ENCODE assay signal across 16 mouse cellular contexts in the genomic region with DNA sequence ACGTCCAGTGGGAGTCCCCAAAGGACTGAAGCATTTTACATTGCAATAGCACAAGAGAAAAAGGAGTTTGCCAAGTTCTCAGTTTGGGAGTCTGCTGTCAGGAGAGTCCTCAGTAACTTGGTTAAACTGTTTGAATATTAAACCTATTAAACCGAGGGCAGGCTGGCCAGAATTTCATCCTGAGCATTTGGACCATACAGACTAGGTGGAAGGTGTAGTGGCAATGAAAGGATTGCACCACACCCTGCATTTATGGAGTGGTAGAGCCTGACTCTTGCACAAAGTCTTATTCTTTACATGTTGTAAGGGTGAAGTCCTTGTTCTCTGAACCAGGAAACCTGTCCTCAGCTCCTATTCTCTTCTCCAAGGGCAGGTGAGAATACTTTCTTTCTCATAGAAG. TPM values are rescaled to one million over a fixed set of nuclear protein-coding genes. Genes with fewer than 3 reads are reported as not detected.
DNase-seq lines count a peak whose midpoint lies in the region; ATAC-seq and TF ChIP-seq lines count a peak whose summit lies in the region.
"Had no signal": no experiment of that assay in that cellular context is flagged by ENCODE, and none has a peak within 500 bp of the region (broad histone marks: within the 10 kb centered on the region; RNA-seq: fewer than 3 reads in every experiment).

No protein-coding gene starts in this region.

- H3K4me2 ChIP-seq in lung, embryonic 16.5 days (ENCODE audit: low read depth, low read length): no peak overlapping the region
- H3K4me2 ChIP-seq in liver, embryonic 13.5 days: no peak overlapping the region
- no peak overlapping the region for H3K4me2 ChIP-seq in forebrain, postnatal 0 days (ENCODE audit: low read depth)
- H3K4me2 ChIP-seq: embryonic facial prominence, embryonic 12.5 days; limb, embryonic 12.5 days had no signal

- H3K79me2 ChIP-seq in heart, adult 2 months (replicated peaks; ENCODE audit: control insufficient read depth, insufficient read depth, low read length): no peaks in the 10 kb centered on the region

- no peaks in the 10 kb centered on the region for H3K36me3 ChIP-seq in lung, embryonic 16.5 days (ENCODE audit: control insufficient read depth, insufficient read depth, low read length)
- no peaks in the 10 kb centered on the region for H3K36me3 ChIP-seq in liver, embryonic 13.5 days
- H3K36me3 ChIP-seq in forebrain, postnatal 0 days (ENCODE audit: insufficient read depth): no peaks in the 10 kb centered on the region
- H3K36me3 ChIP-seq in heart, adult 2 months (ENCODE audit: control insufficient read depth, insufficient read depth, low read length): peaks cover 8% of the 10 kb centered on the region
- H3K36me3 ChIP-seq: embryonic facial prominence, embryonic 12.5 days; forebrain, embryonic 10.5 days; limb, embryonic 12.5 days had no signal

- no peaks in the 10 kb centered on the region for H3K9me3 ChIP-seq in lung, embryonic 16.5 days (ENCODE audit: control insufficient read depth, low read length)
- H3K9me3 ChIP-seq in liver, embryonic 13.5 days (replicated peaks): no peaks in the 10 kb centered on the region
- no peaks in the 10 kb centered on the region for H3K9me3 ChIP-seq in forebrain, postnatal 0 days (ENCODE audit: low read length)
- H3K9me3 ChIP-seq: embryonic facial prominence, embryonic 12.5 days; forebrain, embryonic 10.5 days; limb, embryonic 12.5 days had no signal

- no peak overlapping the region; the same call in 1 of the 2 replicates for H3K9ac ChIP-seq in lung, embryonic 16.5 days (ENCODE audit: low read length)
- no peak overlapping the region for H3K9ac ChIP-seq in liver, embryonic 13.5 days
- H3K9ac ChIP-seq in forebrain, postnatal 0 days: no peak overlapping the region
- H3K9ac ChIP-seq in heart, adult 2 months (ENCODE audit: low read depth, low read length): no peak overlapping the region
- H3K9ac ChIP-seq: embryonic facial prominence, embryonic 12.5 days; limb, embryonic 12.5 days had no signal

- no peak overlapping the region for H3K4me3 ChIP-seq in lung, embryonic 16.5 days (ENCODE audit: low read length)
- no peak overlapping the region for H3K4me3 ChIP-seq in lung, adult 2 months (replicated peaks; ENCODE audit: extremely low read depth, low read depth, low read length)
- H3K4me3 ChIP-seq in liver, embryonic 13.5 days (replicated peaks): no peak overlapping the region
- no peak overlapping the region for H3K4me3 ChIP-seq in forebrain, postnatal 0 days (ENCODE audit: low read depth, low read length)
- no peak overlapping the region for H3K4me3 ChIP-seq in heart, adult 2 months
- H3K4me3 ChIP-seq: embryonic facial prominence, embryonic 12.5 days; forebrain, embryonic 10.5 days; limb, embryonic 12.5 days had no signal

- no peak for ATAC-seq in lung, embryonic 16.5 days (ENCODE audit: low read depth)
- ATAC-seq in liver, embryonic 13.5 days (ENCODE audit: low read depth): peak; percentile 57; the same call in 1 of the 2 replicates
- ATAC-seq in megakaryocyte, adult 5-6 weeks (ENCODE audit: poor library complexity, severe bottlenecking): no peak
- no peak for ATAC-seq in forebrain, postnatal 0 days
- ATAC-seq: hindbrain, postnatal 0 days had no signal

- no peak for TF ChIP-seq POLR2A in lung, adult 2 months (IDR thresholded peaks at IDR 0.05; ENCODE audit: borderline replicate concordance, extremely low read depth, low read depth, low read length)
- no peak for TF ChIP-seq POLR2A in heart, adult 2 months (IDR thresholded peaks at IDR 0.05; ENCODE audit: insufficient read depth, low read depth, low read length)

- H3K27me3 ChIP-seq in lung, embryonic 16.5 days (ENCODE audit: control insufficient read depth, insufficient read depth, low read depth, low read length): no peaks in the 10 kb centered on the region
- no peaks in the 10 kb centered on the region for H3K27me3 ChIP-seq in liver, embryonic 13.5 days
- H3K27me3 ChIP-seq in forebrain, postnatal 0 days (ENCODE audit: insufficient read depth, low read length): no peaks in the 10 kb centered on the region
- H3K27me3 ChIP-seq in heart, adult 2 months (ENCODE audit: control insufficient read depth, insufficient read depth, low read length): no peaks in the 10 kb centered on the region
- H3K27me3 ChIP-seq: embryonic facial prominence, embryonic 12.5 days; limb, embryonic 12.5 days had no signal

- H3K4me1 ChIP-seq in lung, embryonic 16.5 days (replicated peaks; ENCODE audit: control insufficient read depth, insufficient read depth, low read length): peaks cover 37% of the 10 kb centered on the region
- H3K4me1 ChIP-seq in lung, adult 2 months (ENCODE audit: control insufficient read depth, insufficient read depth, low read length): peaks cover 10% of the 10 kb centered on the region
- 0 out of 2 replicates have a peak, but pooled peaks cover 4% of the 10 kb centered on the region for H3K4me1 ChIP-seq in liver, embryonic 13.5 days (replicated peaks)
- no peaks in the 10 kb centered on the region for H3K4me1 ChIP-seq in forebrain, postnatal 0 days (ENCODE audit: insufficient read depth)
- H3K4me1 ChIP-seq in heart, adult 2 months (ENCODE audit: control insufficient read depth, insufficient read depth, low read length): peaks cover 10% of the 10 kb centered on the region

- TF ChIP-seq EP300 in heart, adult 2 months (IDR thresholded peaks at IDR 0.05; ENCODE audit: insufficient read depth, low read depth, low read length): no peak

- intact Hi-C loops in heart, adult 2 months (cut with DNase I): loop anchor here (5.0 kb wide), 1 partner anchor 35 kb away; no protein-coding TSS in a partner anchor

- peak overlapping the region; percentile 92 for H3K27ac ChIP-seq in lung, embryonic 16.5 days (ENCODE audit: low read length)
- H3K27ac ChIP-seq in liver, embryonic 13.5 days: peak overlapping the region; percentile 60
- no peak overlapping the region for H3K27ac ChIP-seq in forebrain, postnatal 0 days (ENCODE audit: low read depth, low read length)
- no peak overlapping the region for H3K27ac ChIP-seq in heart, adult 2 months
- H3K27ac ChIP-seq: embryonic facial prominence, embryonic 12.5 days; forebrain, embryonic 10.5 days; hindbrain, postnatal 0 days; limb, embryonic 12.5 days had no signal

- 19% methylated on average over 2 of the region's 2 CpGs for WGBS in lung, embryonic 16.5 days
- WGBS in lung, adult 2 months: 39% methylated on average over 2 of the region's 2 CpGs
- WGBS in liver, embryonic 13.5 days (ENCODE audit: insufficient replicate concordance): 29% methylated on average over 2 of the region's 2 CpGs
- 76% methylated on average over 2 of the region's 2 CpGs for WGBS in forebrain, postnatal 0 days
- 59% methylated on average over 2 of the region's 2 CpGs for WGBS in heart, adult 2 months

- DNase-seq in lung, adult 2 months: no peak
- peak; percentile 94 for DNase-seq in kidney, adult 9 months
- DNase-seq in liver, embryonic 13.5 days: no peak
- peak; percentile 70 for DNase-seq in yolk sac, embryonic 10.5 days (ENCODE audit: low spot score)
- no peak for DNase-seq in forebrain, postnatal 0 days
- DNase-seq in heart, adult 2 months: no peak
- DNase-seq: cerebellum, postnatal 25 days; heart, postnatal 10 days; layer of hippocampus, postnatal 36 days; thymus, postnatal 14 days had no signal

- TF ChIP-seq CTCF in lung, adult 2 months (IDR thresholded peaks at IDR 0.05; ENCODE audit: insufficient read depth, low read length): no peak
- TF ChIP-seq CTCF in forebrain, postnatal 0 days (IDR thresholded peaks at IDR 0.05; ENCODE audit: low read depth): no peak
- TF ChIP-seq CTCF in heart, adult 2 months (IDR thresholded peaks at IDR 0.05): no peak

RNA-seq across cellular contexts. Expression of a gene that starts 58.6 kb away (rescaled TPM):
- polyA plus RNA-seq in lung, embryonic 16.5 days (2015; fragmentation: Nextera tagmentation; extraction: Ambion mirVana): 42.5 and 44.0 TPM in 2 replicates
- 38.0 and 49.1 TPM in 2 replicates for polyA plus RNA-seq in lung, adult 2 months (2012; rRNA removed)
- polyA plus RNA-seq in liver, embryonic 13.5 days (2015; fragmentation: Nextera tagmentation; extraction: Ambion mirVana): 3.3 TPM in 2 replicates
- 7.6 and 7.9 TPM in 2 replicates for total RNA-seq in megakaryocyte, adult 5-6 weeks (2015)
- 5.6 and 8.6 TPM in 2 replicates for total RNA-seq in megakaryocyte, adult 5-6 weeks (2017)
- total RNA-seq in forebrain, postnatal 0 days (2014; rRNA removed): 62.9 and 76.9 TPM in 2 replicates
- polyA plus RNA-seq in forebrain, postnatal 0 days (2015; fragmentation: Nextera tagmentation; extraction: Ambion mirVana): 15.0 and 17.9 TPM in 2 replicates
- 10 to 100 TPM; 24.4 to 24.7 TPM for total RNA-seq in heart, adult 2 months (2021)
- polyA plus RNA-seq in heart, adult 2 months (2012; rRNA removed): 12.8 and 20.3 TPM in 2 replicates

Comparison
In these comparisons a context has a peak if more than half of its experiments do, and no peak if none do; other contexts are left out.
1. H3K27ac ChIP-seq: peak in lung, embryonic 16.5 days (single experiment) and liver, embryonic 13.5 days (single experiment); none in forebrain, postnatal 0 days (single experiment) and heart, adult 2 months (single experiment).
2. DNase-seq: peak in kidney, adult 9 months (single experiment) and yolk sac, embryonic 10.5 days (single experiment); none in lung, adult 2 months (single experiment), liver, embryonic 13.5 days (single experiment), forebrain, postnatal 0 days (single experiment) and heart, adult 2 months (0 of 2).